Mouse (Mus musculus) myocyte (in vitro differentiated cells): Measurements from ENCODE around the gene Hoxd3. TPM values are rescaled to one million over a fixed set of nuclear protein-coding genes. Genes with fewer than 3 reads are reported as not detected.

Experiments used
- H3K27me3 ChIP-seq: one replicate; pipeline ENCODE4 v1.6.1; 2011; ENCODE audit not compliant: control insufficient read depth, insufficient read depth, insufficient read length
- H3K36me3 ChIP-seq: one replicate; pipeline ENCODE4 v1.6.1; 2011; ENCODE audit not compliant: control insufficient read depth, insufficient read depth
- H3K4me2 ChIP-seq: one replicate; pipeline ENCODE4 v1.6.1; 2011; ENCODE audit warnings: low read depth, control low read depth
- H3K4me3 ChIP-seq: one replicate; pipeline ENCODE4 v1.5.1; 2011; ENCODE audit warnings: mild to moderate bottlenecking, control low read depth, moderate library complexity
- H3K79me2 ChIP-seq: one replicate; pipeline ENCODE4 v1.6.1; 2011; ENCODE audit not compliant: control insufficient read depth, insufficient read depth
- H3ac ChIP-seq: one replicate; pipeline ENCODE4 v1.6.1; 2011; ENCODE audit not compliant: control insufficient read depth, insufficient read length
- CEBPB ChIP-seq: IDR thresholded peaks from 2 replicates; pipeline ENCODE4 v1.6.1; 2011; ENCODE audit warnings: mild to moderate bottlenecking, moderate library complexity; ENCODE audit not compliant: poor library complexity, insufficient read depth, severe bottlenecking
- E2F4 ChIP-seq: IDR thresholded peaks from one replicate; pipeline ENCODE4 v1.6.1; 2011; ENCODE audit warnings: mild to moderate bottlenecking, control low read depth, moderate library complexity; ENCODE audit not compliant: insufficient read depth
- MAX ChIP-seq: IDR thresholded peaks from one replicate; pipeline ENCODE4 v1.6.1; 2011; ENCODE audit warnings: low read depth, mild to moderate bottlenecking, control low read depth
- MYOD1 ChIP-seq, 3 experiments: IDR thresholded peaks; one replicate each; pipeline ENCODE4 v1.6.1; 2011; ENCODE audit warnings: control low read depth in 2 of 3, low read depth in 2 of 3, mild to moderate bottlenecking in 2 of 3, moderate library complexity in 1 of 3; ENCODE audit not compliant: insufficient read length in 2 of 3, control insufficient read depth in 1 of 3
- MYOG ChIP-seq, 3 experiments: IDR thresholded peaks; one replicate each; pipeline ENCODE4 v1.6.1; 2011; ENCODE audit warnings: control low read depth in 2 of 3, low read depth in 2 of 3, mild to moderate bottlenecking in 2 of 3; ENCODE audit not compliant: insufficient read length in 2 of 3, control insufficient read depth in 1 of 3, insufficient read depth in 1 of 3
- POLR2A ChIP-seq: IDR thresholded peaks from one replicate; pipeline ENCODE4 v1.6.1; 2011; ENCODE audit warnings: low read depth, mild to moderate bottlenecking, control low read depth, moderate library complexity; ENCODE audit not compliant: insufficient read length
- POLR2AphosphoS2 ChIP-seq: IDR thresholded peaks from one replicate; pipeline ENCODE4 v1.6.1; 2011; ENCODE audit warnings: low read depth, control low read depth; ENCODE audit not compliant: insufficient read length
- REST ChIP-seq: IDR thresholded peaks from one replicate; pipeline ENCODE4 v1.6.1; 2011; ENCODE audit warnings: mild to moderate bottlenecking, control low read depth, moderate library complexity; ENCODE audit not compliant: insufficient read depth, insufficient read length
- SRF ChIP-seq: IDR thresholded peaks from one replicate; pipeline ENCODE4 v1.6.1; 2011; ENCODE audit warnings: low read depth; ENCODE audit not compliant: control insufficient read depth, insufficient read length
- TCF12 ChIP-seq: IDR thresholded peaks from one replicate; pipeline ENCODE4 v1.6.1; 2011; ENCODE audit warnings: mild to moderate bottlenecking, control low read depth; ENCODE audit not compliant: poor library complexity, insufficient read depth, severe bottlenecking
- TCF3 ChIP-seq: IDR thresholded peaks from one replicate; pipeline ENCODE4 v1.6.1; 2011; ENCODE audit warnings: low read depth, control low read depth; ENCODE audit not compliant: insufficient read length
- USF1 ChIP-seq: IDR thresholded peaks from one replicate; pipeline ENCODE4 v1.6.1; 2011; ENCODE audit warnings: low read depth, mild to moderate bottlenecking, control low read depth, moderate library complexity
- polyA plus RNA-seq: library from polyadenylated mRNA; unstranded; fragments of >200 nt; fragmentation: generic; extraction: Trizol; gene quantifications from one replicate; pipeline ENCODE4 v1.2.1, GENCODE M21; 2012; ENCODE audit warnings: missing spikeins

Gene Hoxd3
- polyA plus RNA-seq, 1 experiment, result not detected

GRCm38 (mm10) chr2:74714881-74715280 lies 3.2 kb downstream of the Hoxd3 start:
- no peak overlapping the region for H3K4me3 ChIP-seq
- no peaks in the 10 kb centered on the region for H3K79me2 ChIP-seq
- H3K27me3 ChIP-seq, result peaks cover 33% of the 10 kb centered on the region
- TF ChIP-seq E2F4, result no peak
- no peak for TF ChIP-seq POLR2A
- no peak for TF ChIP-seq MYOD1 (IDR thresholded peaks at IDR 0.05; ENCODE audit: control insufficient read depth in 1 of 3, insufficient read length in 2 of 3, low read depth in 2 of 3)
- no peak for TF ChIP-seq POLR2AphosphoS2
- no peak for TF ChIP-seq TCF3
- no peak for TF ChIP-seq USF1
- peak overlapping the region; percentile 48 for H3K4me2 ChIP-seq
- no peak overlapping the region for H3ac ChIP-seq
- H3K36me3 ChIP-seq, result no peaks in the 10 kb centered on the region

GRCm38 (mm10) chr2:74715504-74716241 lies 3.9 kb downstream of the Hoxd3 start:
- H3K4me2 ChIP-seq, result peak overlapping the region; percentile 48
- H3K79me2 ChIP-seq, result no peaks in the 10 kb centered on the region
- no peak overlapping the region for H3ac ChIP-seq
- peaks cover 31% of the 10 kb centered on the region for H3K27me3 ChIP-seq
- no peak overlapping the region for H3K4me3 ChIP-seq
- TF ChIP-seq USF1 (no peak), MYOD1 (IDR thresholded peaks at IDR 0.05; ENCODE audit: control insufficient read depth in 1 of 3, insufficient read length in 2 of 3, low read depth in 2 of 3) (no peak), E2F4 (no peak)
- H3K36me3 ChIP-seq, result no peaks in the 10 kb centered on the region

- H3K4me2 ChIP-seq, result no peak overlapping the region
- peaks cover 43% of the 10 kb centered on the region for H3K27me3 ChIP-seq
- no peaks in the 10 kb centered on the region for H3K36me3 ChIP-seq
- H3ac ChIP-seq, result no peak overlapping the region
- H3K4me3 ChIP-seq, result no peak overlapping the region
- no peak for TF ChIP-seq REST
- TF ChIP-seq E2F4, result no peak
- no peak for TF ChIP-seq USF1
- TF ChIP-seq SRF, result no peak
- no peak for TF ChIP-seq POLR2AphosphoS2
- TF ChIP-seq CEBPB, result no peak
- TF ChIP-seq TCF12, result no peak
- TF ChIP-seq MYOG (IDR thresholded peaks at IDR 0.05; ENCODE audit: control insufficient read depth in 1 of 3, insufficient read depth in 1 of 3, insufficient read length in 2 of 3, low read depth in 2 of 3), result no peak
- TF ChIP-seq POLR2A, result no peak
- TF ChIP-seq MYOD1 (IDR thresholded peaks at IDR 0.05; ENCODE audit: control insufficient read depth in 1 of 3, insufficient read length in 2 of 3, low read depth in 2 of 3), result no peak
- TF ChIP-seq TCF3, result no peak
- no peak for TF ChIP-seq MAX
- no peaks in the 10 kb centered on the region for H3K79me2 ChIP-seq
Measured at GRCm38 (mm10) chr2:74720384-74720783, 8.7 kb downstream of the Hoxd3 start.

GRCm38 (mm10) chr2:74720955-74721491 lies 9.3 kb downstream of the Hoxd3 start:
- TF ChIP-seq MAX (no peak), CEBPB (no peak), USF1 (no peak), E2F4 (no peak), MYOG (IDR thresholded peaks at IDR 0.05; ENCODE audit: control insufficient read depth in 1 of 3, insufficient read depth in 1 of 3, insufficient read length in 2 of 3, low read depth in 2 of 3) (no peak), POLR2AphosphoS2 (no peak), TCF3 (no peak), SRF (no peak), POLR2A (no peak), MYOD1 (IDR thresholded peaks at IDR 0.05; ENCODE audit: control insufficient read depth in 1 of 3, insufficient read length in 2 of 3, low read depth in 2 of 3) (no peak), REST (no peak), TCF12 (no peak)
- peaks cover 45% of the 10 kb centered on the region for H3K27me3 ChIP-seq
- H3K4me3 ChIP-seq, result no peak overlapping the region
- no peaks in the 10 kb centered on the region for H3K36me3 ChIP-seq
- H3K79me2 ChIP-seq, result no peaks in the 10 kb centered on the region
- H3ac ChIP-seq, result no peak overlapping the region
- no peak overlapping the region for H3K4me2 ChIP-seq

GRCm38 (mm10) chr2:74721882-74722281 lies 10.2 kb downstream of the Hoxd3 start:
- Histone ChIP-seq H3K4me2 (no peak overlapping the region), H3K36me3 (no peaks in the 10 kb centered on the region), H3K27me3 (peaks cover 49% of the 10 kb centered on the region), H3K4me3 (no peak overlapping the region), H3ac (no peak overlapping the region), H3K79me2 (no peaks in the 10 kb centered on the region)
- TF ChIP-seq REST, result no peak
- TF ChIP-seq POLR2AphosphoS2, result no peak
- no peak for TF ChIP-seq CEBPB
- TF ChIP-seq E2F4, result no peak
- TF ChIP-seq TCF3, result no peak
- TF ChIP-seq MYOD1 (IDR thresholded peaks at IDR 0.05; ENCODE audit: control insufficient read depth in 1 of 3, insufficient read length in 2 of 3, low read depth in 2 of 3), result no peak
- TF ChIP-seq MYOG (IDR thresholded peaks at IDR 0.05; ENCODE audit: control insufficient read depth in 1 of 3, insufficient read depth in 1 of 3, insufficient read length in 2 of 3, low read depth in 2 of 3), result no peak
- TF ChIP-seq MAX, result no peak
- TF ChIP-seq TCF12, result no peak
- no peak for TF ChIP-seq USF1
- no peak for TF ChIP-seq POLR2A
- no peak for TF ChIP-seq SRF
